Mouse (Mus musculus) cerebellum, adult 2 months (tissue): ENCODE results near the gene Dnase1l3.

Experiments used
- CTCF ChIP-seq: fragments of 200-500 bp; IDR thresholded peaks from 2 replicates; pipeline ENCODE4 v1.5.1; 2011; ENCODE audit warnings: low read depth, mild to moderate bottlenecking, control low read depth, low read length, moderate library complexity, borderline replicate concordance; ENCODE audit not compliant: insufficient read depth
- POLR2A ChIP-seq: fragments of 200-500 bp; IDR thresholded peaks from 2 replicates; pipeline ENCODE4 v1.6.1; 2011; ENCODE audit warnings: low read length, control low read depth, borderline replicate concordance; ENCODE audit not compliant: insufficient read depth

DNA sequence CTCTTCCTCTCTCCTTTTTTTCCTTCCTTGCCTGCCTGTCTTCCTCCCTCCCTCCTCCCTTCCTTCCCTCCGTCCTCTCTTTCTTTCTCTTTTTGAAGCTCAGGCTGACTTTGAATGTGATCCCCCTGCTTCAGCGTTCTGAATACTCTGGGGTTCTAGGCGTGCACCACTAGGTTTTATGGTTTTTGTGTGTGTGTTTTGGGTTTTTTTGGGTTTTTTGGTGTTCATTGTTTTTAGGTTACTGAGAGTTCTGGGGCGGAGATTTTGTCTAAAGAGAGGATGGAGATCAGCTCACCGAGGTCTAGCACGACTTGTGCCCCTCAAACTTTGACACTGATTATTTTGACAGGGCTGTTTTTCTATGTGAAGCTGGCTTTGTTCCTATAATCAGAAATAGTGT is 17.6 kb upstream of the Dnase1l3 start:
- TF ChIP-seq CTCF (no peak), POLR2A (no peak)
